Mouse (Mus musculus) layer of hippocampus, adult 11-12 months (tissue): Measurements from ENCODE around the gene Clcn2.

ENCODE experiments used
- DNase-seq: peaks from one replicate; pipeline ENCODE4 v3.0.0; 2022; ENCODE audit warnings: low spot score

The Clcn2 gene

GRCm38 (mm10) chr16:20717181-20717977 is at the start of gene Clcn2, which contains the start of gene Polr2h:
Gene Clcn2 (minus strand): TSS chr16:20717746.
Gene Polr2h (plus strand): TSS chr16:20717665.
- DNase-seq: peak; percentile 97

GRCm38 (mm10) chr16:20765244-20765643 is 47.7 kb upstream of the Clcn2 start:
- no peak for DNase-seq

GRCm38 (mm10) chr16:20761681-20762080 is 44.1 kb upstream of the Clcn2 start:
- peak; percentile 58 for DNase-seq

GRCm38 (mm10) chr16:20757385-20757784 is 39.8 kb upstream of the Clcn2 start:
- no peak for DNase-seq

GRCm38 (mm10) chr16:20756052-20756451 is 38.5 kb upstream of the Clcn2 start:
- DNase-seq: no peak

- no peak for DNase-seq
Observed at GRCm38 (mm10) chr16:20750518-20750917, 33.0 kb upstream of the Clcn2 start.

GRCm38 (mm10) chr16:20746641-20747040 is 29.1 kb upstream of the Clcn2 start:
- DNase-seq: peak; percentile 79

GRCm38 (mm10) chr16:20739845-20740244 is 22.3 kb upstream of the Clcn2 start:
- no peak for DNase-seq

GRCm38 (mm10) chr16:20736823-20737222 is 19.3 kb upstream of the Clcn2 start:
- DNase-seq: no peak

- no peak for DNase-seq
Observed at GRCm38 (mm10) chr16:20736168-20736567, 18.6 kb upstream of the Clcn2 start.

- no peak for DNase-seq
Observed at GRCm38 (mm10) chr16:20735651-20736050, 18.1 kb upstream of the Clcn2 start.

- DNase-seq: no peak
Observed at GRCm38 (mm10) chr16:20733731-20734730, 16.5 kb upstream of the Clcn2 start, which contains the start of gene Thpo. Gene Thpo (minus strand): TSS chr16:20734511.

GRCm38 (mm10) chr16:20732925-20733730 is 15.6 kb upstream of the Clcn2 start, which contains the start of gene Chrd:
Gene Chrd (plus strand): TSS chr16:20733127.
- DNase-seq: no peak

GRCm38 (mm10) chr16:20732251-20732924 is 14.8 kb upstream of the Clcn2 start:
- no peak for DNase-seq

GRCm38 (mm10) chr16:20731688-20732087 is 14.1 kb upstream of the Clcn2 start:
- DNase-seq: no peak

GRCm38 (mm10) chr16:20730293-20730711 is 12.8 kb upstream of the Clcn2 start:
- DNase-seq: no peak

GRCm38 (mm10) chr16:20726384-20726783 is 8.8 kb upstream of the Clcn2 start:
- DNase-seq: no peak

GRCm38 (mm10) chr16:20725750-20726149 is 8.2 kb upstream of the Clcn2 start:
- no peak for DNase-seq

- DNase-seq: no peak
Observed at GRCm38 (mm10) chr16:20725321-20725720, 7.8 kb upstream of the Clcn2 start.

GRCm38 (mm10) chr16:20724338-20724748 is 6.8 kb upstream of the Clcn2 start:
- DNase-seq: no peak

GRCm38 (mm10) chr16:20723247-20723646 is 5.7 kb upstream of the Clcn2 start:
- DNase-seq: no peak
